Mouse (Mus musculus) liver, adult 2 months (tissue): ENCODE measurements around the gene A4gnt. TPM values are rescaled to one million over a fixed set of nuclear protein-coding genes. Genes with fewer than 3 reads are reported as not detected.
A peak's percentile ranks its signal among the peaks of the same experiment; 100 is the strongest.

Experiments used
- DNase-seq: peaks from one replicate; pipeline ENCODE4 v3.0.0-alpha.2; 2011; ENCODE audit warnings: low read depth, low spot score; ENCODE audit errors: extremely low read depth
- H3K27ac ChIP-seq: fragments of 200-500 bp; replicated peaks from 2 replicates; pipeline ENCODE4 v1.5.1; 2012; ENCODE audit warnings: low read depth, mild to moderate bottlenecking, control low read depth, inconsistent platforms, low read length; ENCODE audit not compliant: insufficient read depth
- H3K27me3 ChIP-seq: fragments of 200-500 bp; 2 replicates; pipeline ENCODE4 v1.6.1; 2012; ENCODE audit warnings: mild to moderate bottlenecking, moderate library complexity, low read length, inconsistent platforms; ENCODE audit not compliant: control insufficient read depth, insufficient read depth
- H3K36me3 ChIP-seq: fragments of 200-500 bp; 2 replicates; pipeline ENCODE4 v1.6.1; 2012; ENCODE audit warnings: low read length, inconsistent platforms; ENCODE audit not compliant: control insufficient read depth, insufficient read depth
- H3K4me1 ChIP-seq: fragments of 200-500 bp; 2 replicates; pipeline ENCODE4 v1.6.1; 2011; ENCODE audit warnings: low read length; ENCODE audit not compliant: control insufficient read depth, insufficient read depth
- H3K4me3 ChIP-seq: fragments of 200-500 bp; 2 replicates; pipeline ENCODE4 v1.5.1; 2011; ENCODE audit warnings: low read depth, mild to moderate bottlenecking, control low read depth, low read length, moderate library complexity; ENCODE audit not compliant: insufficient read depth
- H3K79me2 ChIP-seq: fragments of 200-500 bp; 2 replicates; pipeline ENCODE4 v1.6.1; 2012; ENCODE audit warnings: inconsistent platforms, mild to moderate bottlenecking, low read length, moderate library complexity; ENCODE audit not compliant: control insufficient read depth, insufficient read depth
- H3K9ac ChIP-seq: fragments of 200-500 bp; 2 replicates; pipeline ENCODE4 v1.6.1; 2012; ENCODE audit warnings: low read depth, mild to moderate bottlenecking, control low read depth, inconsistent platforms, low read length
- CTCF ChIP-seq: fragments of 200-500 bp; IDR thresholded peaks from 2 replicates; pipeline ENCODE4 v1.5.1; 2011; ENCODE audit warnings: low read depth, low read length, control low read depth
- POLR2A ChIP-seq: fragments of 200-500 bp; IDR thresholded peaks from 2 replicates; pipeline ENCODE4 v1.6.1; 2011; ENCODE audit warnings: low read length, control low read depth; ENCODE audit not compliant: insufficient read depth; ENCODE audit errors: extremely low read depth
- WGBS: fragments of 180-500 bp; shearing (Covaris S2); methylation state at CpG from one replicate; pipeline ENCODE4 v1.1.7; 2018; 5-methylcytosine and 5-hydroxymethylcytosine counted together
- polyA plus RNA-seq: library from polyadenylated mRNA; depleted of rRNA; stranded (reverse); fragments of >200 nt; gene quantifications from 2 replicates; pipeline ENCODE4 v1.2.3, GENCODE M21; 2012; rRNA removed
- total RNA-seq: library from RNA; depleted of rRNA; stranded (reverse); fragments of >200 nt; gene quantifications from 2 replicates; pipeline ENCODE4 v1.2.3, GENCODE M21; 2014; rRNA removed

A4gnt gene
- total RNA-seq (not detected in 2 replicates), polyA plus RNA-seq (not detected in 2 replicates)

DNA sequence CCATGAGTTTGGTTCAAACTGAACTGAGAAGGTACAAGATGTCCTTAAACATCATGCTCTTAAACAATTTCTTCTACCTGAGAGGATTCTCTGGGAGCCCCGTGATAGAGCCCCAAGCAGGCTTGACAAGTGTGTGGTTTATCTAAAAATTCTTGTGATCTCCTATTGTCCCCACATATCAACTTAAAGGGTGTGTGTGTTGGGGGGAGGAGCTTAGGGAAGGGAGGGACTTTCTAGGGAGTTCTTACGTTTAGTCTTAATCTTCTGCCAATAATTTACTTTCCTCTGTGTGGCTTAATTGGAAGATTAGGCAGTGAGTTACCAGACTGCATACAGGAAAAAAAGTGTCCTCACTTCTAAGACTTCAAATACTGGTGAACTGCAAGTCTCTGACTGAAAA lies at the start of gene A4gnt:
A4gnt (plus strand) TSS at position 301 of the 400 bp plus-strand sequence.
- WGBS: 34% methylated on average over 2 of the region's 2 CpGs
- Histone ChIP-seq H3K4me3 (no peak within 1 kb of the TSS), H3K27me3 (no peaks in the 10 kb centered on the region), H3K27ac (no peak within 1 kb of the TSS), H3K79me2 (no peaks in the 10 kb centered on the region), H3K36me3 (no peaks in the 10 kb centered on the region), H3K4me1 (no peaks in the 10 kb centered on the region), H3K9ac (no peak within 1 kb of the TSS)
- DNase-seq: no peak
- TF ChIP-seq CTCF (no peak), POLR2A (no peak)

DNA sequence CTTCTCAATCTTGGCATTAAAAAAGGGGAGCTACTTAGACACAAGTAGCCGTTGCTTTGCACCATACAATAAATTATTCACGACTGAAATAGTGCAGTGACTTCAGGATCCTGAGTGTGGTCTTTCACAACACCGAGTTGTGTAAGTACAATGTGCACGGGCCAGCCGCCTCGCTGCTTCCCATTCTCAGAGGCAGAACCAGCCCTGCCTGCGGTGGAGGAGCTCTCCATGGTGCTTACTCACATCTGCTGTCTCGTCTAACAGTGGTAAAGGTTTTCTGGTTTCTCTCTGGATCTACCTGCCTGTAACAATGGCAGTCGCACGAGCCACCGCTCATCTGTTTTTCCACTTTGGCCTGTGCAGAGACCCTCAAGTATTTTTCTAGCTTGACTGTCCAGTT lies 48.6 kb upstream of the A4gnt start:
- Histone ChIP-seq H3K79me2 (peaks cover 7% of the 10 kb centered on the region; the same call in 1 of the 2 replicates), H3K27ac (no peak overlapping the region), H3K9ac (no peak overlapping the region), H3K4me3 (no peak overlapping the region), H3K27me3 (no peaks in the 10 kb centered on the region), H3K4me1 (peaks cover 8% of the 10 kb centered on the region; the same call in 1 of the 2 replicates), H3K36me3 (no peaks in the 10 kb centered on the region)
- 6% methylated on average over 11 of the region's 11 CpGs for WGBS
- TF ChIP-seq CTCF (no peak), POLR2A (no peak)
- peak; percentile 82 for DNase-seq

DNA sequence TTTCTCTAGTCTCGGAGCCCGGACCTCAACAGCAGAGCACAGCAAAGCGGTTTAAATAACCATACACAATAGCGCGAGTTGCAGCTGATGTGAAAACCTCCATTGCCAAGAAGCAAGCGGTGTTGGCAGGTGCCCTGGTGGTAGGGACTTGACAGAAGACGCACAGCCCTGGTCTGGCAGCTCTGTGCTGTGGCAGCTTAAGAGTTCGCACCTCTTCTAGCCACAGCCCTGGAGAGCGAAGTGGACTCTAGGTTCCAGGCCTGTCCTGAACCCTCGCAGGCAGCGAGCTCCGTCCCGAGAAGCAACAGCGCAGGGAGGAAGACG lies 44.3 kb upstream of the A4gnt start:
- Histone ChIP-seq H3K9ac (peak overlapping the region; percentile 85), H3K27me3 (no peaks in the 10 kb centered on the region), H3K4me3 (peak overlapping the region; percentile 85), H3K27ac (peak overlapping the region; percentile 92), H3K79me2 (peaks cover 4% of the 10 kb centered on the region; the same call in 1 of the 2 replicates), H3K36me3 (no peaks in the 10 kb centered on the region), H3K4me1 (peaks cover 9% of the 10 kb centered on the region; the same call in 1 of the 2 replicates)
- TF ChIP-seq CTCF (peak; percentile 25; the same call in 1 of the 2 replicates), POLR2A (no peak)
- peak; percentile 64 for DNase-seq
- WGBS: 1% methylated on average over 15 of the region's 15 CpGs

DNA sequence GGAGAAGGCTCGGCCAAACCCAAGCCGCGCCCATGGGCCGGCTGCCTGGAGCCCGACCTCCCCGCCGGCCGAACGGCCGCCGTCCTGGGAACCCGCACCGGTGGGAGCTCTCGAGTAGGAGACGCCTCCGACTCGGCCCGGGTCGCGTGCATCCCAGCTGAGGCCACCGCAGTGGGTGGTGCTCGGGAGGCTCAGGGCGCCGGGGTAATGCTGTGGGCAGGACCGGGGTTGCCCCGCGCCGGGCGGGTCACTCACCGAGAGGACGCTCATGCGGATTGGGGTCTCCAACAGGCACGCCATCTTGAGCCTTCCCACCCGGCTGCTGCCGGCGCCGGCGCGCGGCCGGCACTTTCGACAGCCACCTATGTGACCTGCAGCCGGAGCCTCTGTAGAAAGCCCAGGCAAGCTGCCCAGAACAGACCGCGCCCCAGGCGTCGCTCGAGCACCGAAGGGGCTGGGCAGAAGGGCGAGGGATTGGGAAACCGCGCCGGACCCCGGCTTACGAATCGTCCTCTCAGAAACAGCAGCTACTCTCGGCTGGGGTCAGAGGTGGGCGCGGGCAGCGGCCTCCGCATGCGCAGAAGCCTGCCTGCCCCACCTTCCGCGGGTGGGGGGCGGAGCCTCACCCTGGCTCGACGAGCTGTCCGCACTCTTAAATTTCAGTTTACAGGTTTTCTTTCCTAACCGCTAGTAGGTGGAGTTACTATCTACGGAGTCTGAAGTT lies 43.8 kb upstream of the A4gnt start, which contains the start of gene Armc8:
Armc8 (minus strand) TSS at position 553 of the 724 bp plus-strand sequence.
- Histone ChIP-seq H3K4me3 (peak within 1 kb of the TSS; percentile 85), H3K36me3 (no peaks in the 10 kb centered on the region), H3K79me2 (peaks cover 4% of the 10 kb centered on the region; the same call in 1 of the 2 replicates), H3K27ac (peak within 1 kb of the TSS; percentile 92), H3K27me3 (no peaks in the 10 kb centered on the region), H3K9ac (peak within 1 kb of the TSS; percentile 85), H3K4me1 (peaks cover 9% of the 10 kb centered on the region; the same call in 1 of the 2 replicates)
- WGBS: under 1% methylated on average over 70 of the region's 70 CpGs
- peak; percentile 95 for DNase-seq
- TF ChIP-seq POLR2A (peak; percentile 53; the same call in 1 of the 2 replicates), CTCF (no peak)

DNA sequence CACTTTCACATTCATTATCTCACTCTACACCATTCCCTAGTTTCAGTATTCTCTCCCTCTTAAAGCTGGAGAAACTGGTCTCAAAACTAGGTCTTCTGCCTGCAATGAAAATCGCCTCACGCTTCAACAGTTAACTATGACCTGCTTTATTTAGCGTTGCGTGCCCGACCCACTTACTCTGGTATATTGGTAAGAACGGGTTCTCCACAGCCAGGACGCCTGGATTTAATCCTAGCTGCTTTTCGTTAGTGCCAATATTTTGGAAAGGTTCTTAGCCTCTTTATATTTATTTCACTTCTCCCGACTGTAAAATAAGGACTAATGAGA lies 43.3 kb upstream of the A4gnt start:
- Histone ChIP-seq H3K36me3 (no peaks in the 10 kb centered on the region), H3K9ac (peak overlapping the region; percentile 85), H3K79me2 (peaks cover 4% of the 10 kb centered on the region; the same call in 1 of the 2 replicates), H3K27me3 (no peaks in the 10 kb centered on the region), H3K27ac (peak overlapping the region; percentile 82), H3K4me3 (peak overlapping the region; percentile 85), H3K4me1 (peaks cover 8% of the 10 kb centered on the region; the same call in 1 of the 2 replicates)
- TF ChIP-seq CTCF (no peak), POLR2A (no peak)
- under 1% methylated on average over 9 of the region's 9 CpGs for WGBS
- DNase-seq: no peak
